ENCODE assay signal across 8 mouse cellular contexts in the genomic region with DNA sequence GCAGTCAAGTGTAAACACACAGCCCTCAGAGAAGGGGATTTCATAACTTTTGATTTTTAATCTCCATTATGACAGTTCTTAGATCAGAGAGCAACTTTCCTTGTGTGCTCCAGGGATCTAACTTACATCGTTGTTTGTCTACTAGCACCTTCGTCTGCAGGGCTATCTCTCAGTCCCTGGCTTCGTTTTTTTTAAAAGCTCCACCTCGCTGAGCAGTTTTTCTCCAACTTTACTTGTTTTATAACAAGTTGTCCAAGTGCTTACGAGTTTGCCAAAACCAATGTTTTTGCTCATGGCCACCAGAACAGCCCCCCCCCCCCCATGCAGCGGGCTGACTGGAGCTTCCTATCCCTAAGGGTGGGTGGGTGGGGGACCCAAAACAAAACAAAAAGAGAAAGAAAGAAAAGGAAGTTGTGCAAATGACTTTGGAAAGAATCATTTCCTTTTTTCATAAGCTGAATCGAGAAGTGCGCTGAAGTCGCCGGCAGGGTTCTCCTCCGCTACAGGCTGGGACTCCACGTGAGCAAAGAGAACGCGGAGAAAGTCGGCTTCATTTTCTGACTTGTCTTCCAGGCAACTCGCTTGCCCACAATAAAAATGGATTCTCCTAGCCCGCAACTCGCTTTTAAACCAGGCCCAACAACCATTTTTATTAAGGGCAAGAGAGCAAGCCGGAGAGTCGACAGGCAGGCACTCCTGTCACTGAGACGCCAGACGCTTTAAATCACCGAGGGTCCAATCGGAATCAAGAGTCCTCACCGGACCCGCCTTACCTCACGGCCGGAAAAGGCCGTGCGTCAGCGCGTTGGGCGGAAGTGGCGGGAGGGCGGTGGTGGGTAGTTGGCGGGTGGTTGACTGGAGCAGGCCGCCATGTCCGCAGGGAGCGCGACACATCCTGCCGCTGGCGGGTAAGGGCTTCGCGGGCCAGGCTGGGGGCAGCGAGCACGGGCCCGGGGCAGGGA. TPM values are rescaled to one million over a fixed set of nuclear protein-coding genes. Genes with fewer than 3 reads are reported as not detected.
DNase-seq lines count a peak whose midpoint lies in the region; ATAC-seq and TF ChIP-seq lines count a peak whose summit lies in the region.

Gene Khdc4, plus strand, starts transcription at position 824 of the 962 bp plus-strand sequence.

- TF ChIP-seq CTCF in heart, adult 2 months (IDR thresholded peaks at IDR 0.05): no peak

- H3K79me2 ChIP-seq in heart, adult 2 months (replicated peaks; ENCODE audit: control insufficient read depth, insufficient read depth, low read length): peaks cover 3% of the 10 kb centered on the region

- no peaks in the 10 kb centered on the region for H3K9me3 ChIP-seq in embryonic facial prominence, embryonic 14.5 days (ENCODE audit: control insufficient read depth, low read length)
- H3K9me3 ChIP-seq in limb, embryonic 13.5 days: no peaks in the 10 kb centered on the region
- H3K9me3 ChIP-seq in midbrain, embryonic 16.5 days (replicated peaks; ENCODE audit: control insufficient read depth, low read length, poor library complexity, severe bottlenecking): no peaks in the 10 kb centered on the region

- intact Hi-C loops in heart, adult 2 months (cut with DNase I): no loop called here

- ATAC-seq in embryonic facial prominence, embryonic 14.5 days (ENCODE audit: low read depth): peak; percentile 99
- peak; percentile 98 for ATAC-seq in limb, embryonic 13.5 days (ENCODE audit: low FRiP score, low read depth)
- ATAC-seq in midbrain, embryonic 16.5 days: peak; percentile 99

- no peaks in the 10 kb centered on the region for H3K27me3 ChIP-seq in embryonic facial prominence, embryonic 14.5 days (replicated peaks; ENCODE audit: control insufficient read depth, insufficient read depth, low read length)
- no peaks in the 10 kb centered on the region for H3K27me3 ChIP-seq in heart, adult 2 months (ENCODE audit: control insufficient read depth, insufficient read depth, low read length)
- H3K27me3 ChIP-seq in limb, embryonic 13.5 days: no peaks in the 10 kb centered on the region
- no peaks in the 10 kb centered on the region for H3K27me3 ChIP-seq in midbrain, embryonic 16.5 days (ENCODE audit: control insufficient read depth, insufficient read depth, low read depth, low read length)

- peak within 1 kb of the TSS; percentile 96 for H3K9ac ChIP-seq in embryonic facial prominence, embryonic 14.5 days (ENCODE audit: low read depth, low read length)
- H3K9ac ChIP-seq in heart, adult 2 months (ENCODE audit: low read depth, low read length): peak within 1 kb of the TSS; percentile 95
- H3K9ac ChIP-seq in limb, embryonic 13.5 days: peak within 1 kb of the TSS; percentile 98
- peak within 1 kb of the TSS; percentile 98 for H3K9ac ChIP-seq in midbrain, embryonic 16.5 days (ENCODE audit: low read depth, low read length)

- WGBS in embryonic facial prominence, embryonic 14.5 days: under 1% methylated on average over 39 of the region's 47 CpGs
- under 1% methylated on average over 47 of the region's 47 CpGs for WGBS in heart, adult 2 months
- WGBS in limb, embryonic 13.5 days: under 1% methylated on average over 47 of the region's 47 CpGs
- under 1% methylated on average over 47 of the region's 47 CpGs for WGBS in midbrain, embryonic 16.5 days

- peak; percentile 82 for TF ChIP-seq POLR2A in heart, adult 2 months (IDR thresholded peaks at IDR 0.05; ENCODE audit: insufficient read depth, low read depth, low read length)

- TF ChIP-seq EP300 in heart, adult 2 months (IDR thresholded peaks at IDR 0.05; ENCODE audit: insufficient read depth, low read depth, low read length): peak; percentile 86; the same call in 1 of the 2 replicates

- peaks cover 8% of the 10 kb centered on the region; the same call in 1 of the 2 replicates for H3K4me1 ChIP-seq in embryonic facial prominence, embryonic 14.5 days (ENCODE audit: control insufficient read depth, insufficient read depth, low read length)
- H3K4me1 ChIP-seq in heart, adult 2 months (ENCODE audit: control insufficient read depth, insufficient read depth, low read length): peaks cover 6% of the 10 kb centered on the region
- H3K4me1 ChIP-seq in limb, embryonic 13.5 days: peaks cover 14% of the 10 kb centered on the region
- peaks cover 21% of the 10 kb centered on the region for H3K4me1 ChIP-seq in midbrain, embryonic 16.5 days (ENCODE audit: control insufficient read depth, insufficient read depth, low read length)

- peak; percentile 99 for DNase-seq in 3T3-L1 (ENCODE audit: low read depth, low spot score)
- peak; percentile 88 to 93 for DNase-seq in adrenal gland, postnatal 4 days (ENCODE audit: low spot score in 2 of 2)
- DNase-seq in embryonic facial prominence, embryonic 14.5 days (ENCODE audit: low spot score): peak; percentile 100
- DNase-seq in heart, adult 2 months: peak; percentile 96 to 98
- DNase-seq in kidney, adult 8-10 months: peak; percentile 97 to 99
- peak; percentile 91 to 95 for DNase-seq in spleen, postnatal 10 days (ENCODE audit: low spot score in 2 of 2)

- peak within 1 kb of the TSS; percentile 89 for H3K4me3 ChIP-seq in embryonic facial prominence, embryonic 14.5 days (ENCODE audit: low read depth, low read length)
- H3K4me3 ChIP-seq in heart, adult 2 months: peak within 1 kb of the TSS; percentile 54
- H3K4me3 ChIP-seq in limb, embryonic 13.5 days: peak within 1 kb of the TSS; percentile 99
- peak within 1 kb of the TSS; percentile 99 for H3K4me3 ChIP-seq in midbrain, embryonic 16.5 days (ENCODE audit: low read depth, low read length)

- H3K27ac ChIP-seq in embryonic facial prominence, embryonic 14.5 days (replicated peaks; ENCODE audit: low read depth, low read length): peak within 1 kb of the TSS; percentile 98
- peak within 1 kb of the TSS; percentile 99 for H3K27ac ChIP-seq in heart, adult 2 months
- peak within 1 kb of the TSS; percentile 99 for H3K27ac ChIP-seq in limb, embryonic 13.5 days
- peak within 1 kb of the TSS; percentile 98 for H3K27ac ChIP-seq in midbrain, embryonic 16.5 days (ENCODE audit: low read length)

- H3K36me3 ChIP-seq in embryonic facial prominence, embryonic 14.5 days (ENCODE audit: control insufficient read depth, insufficient read depth, low read length): peaks cover 30% of the 10 kb centered on the region
- H3K36me3 ChIP-seq in heart, adult 2 months (ENCODE audit: control insufficient read depth, insufficient read depth, low read length): peaks cover 18% of the 10 kb centered on the region
- H3K36me3 ChIP-seq in limb, embryonic 13.5 days: peaks cover 27% of the 10 kb centered on the region
- peaks cover 8% of the 10 kb centered on the region; the same call in 1 of the 2 replicates for H3K36me3 ChIP-seq in midbrain, embryonic 16.5 days (ENCODE audit: control insufficient read depth, insufficient read depth, low read length)

- peak within 1 kb of the TSS; percentile 95 for H3K4me2 ChIP-seq in embryonic facial prominence, embryonic 14.5 days (ENCODE audit: low read depth, low read length)
- peak within 1 kb of the TSS; percentile 97 for H3K4me2 ChIP-seq in limb, embryonic 13.5 days (replicated peaks)
- H3K4me2 ChIP-seq in midbrain, embryonic 16.5 days (ENCODE audit: low read length): peak within 1 kb of the TSS; percentile 96

RNA-seq across cellular contexts. Expression of gene Khdc4, which starts in this region (rescaled TPM):
- total RNA-seq in adrenal gland, postnatal 4 days (2021): 10 to 100 TPM; 88.1 to 93.5 TPM
- polyA plus RNA-seq in embryonic facial prominence, embryonic 14.5 days (2014; fragmentation: Nextera tagmentation; extraction: Ambion mirVana): 66.4 and 70.3 TPM in 2 replicates
- total RNA-seq in heart, adult 2 months (2021): 10 to 100 TPM; 24.9 to 25.7 TPM
- polyA plus RNA-seq in heart, adult 2 months (2012; rRNA removed): 29.9 and 46.1 TPM in 2 replicates
- polyA plus RNA-seq in limb, embryonic 13.5 days (2015; fragmentation: Nextera tagmentation; extraction: Ambion mirVana): 106 TPM in 2 replicates
- polyA plus RNA-seq in midbrain, embryonic 16.5 days (2015; fragmentation: Nextera tagmentation; extraction: Ambion mirVana): 84.4 and 94.9 TPM in 2 replicates

Comparison
In these comparisons a context has a peak if more than half of its experiments do, and no peak if none do; other contexts are left out.
1. Peak in every context shown above with its lines: DNase-seq, ATAC-seq, H3K4me3 ChIP-seq and H3K27ac ChIP-seq.